Mouse (Mus musculus): Measurements from ENCODE around the gene BC048562. TPM values are rescaled to one million over a fixed set of nuclear protein-coding genes. Genes with fewer than 3 reads are reported as not detected.

BC048562 gene
- total RNA-seq, 1 experiment from 2014 or later: not detected

GRCm38 (mm10) chr9:108462192-108462591 lies 25.9 kb downstream of the BC048562 start:
- ATAC-seq (replicated peaks in 1 of 2; ENCODE audit: insufficient read depth in 1 of 2, low FRiP score in 2 of 2, low TSS enrichment in 1 of 2, low read depth in 1 of 2, poor library complexity in 2 of 2, severe bottlenecking in 2 of 2): no peak

- ATAC-seq (replicated peaks in 1 of 2; ENCODE audit: insufficient read depth in 1 of 2, low FRiP score in 2 of 2, low TSS enrichment in 1 of 2, low read depth in 1 of 2, poor library complexity in 2 of 2, severe bottlenecking in 2 of 2): no peak
Measured at GRCm38 (mm10) chr9:108463713-108464112, 27.4 kb downstream of the BC048562 start.

- no peak for ATAC-seq (replicated peaks in 1 of 2; ENCODE audit: insufficient read depth in 1 of 2, low FRiP score in 2 of 2, low TSS enrichment in 1 of 2, low read depth in 1 of 2, poor library complexity in 2 of 2, severe bottlenecking in 2 of 2)
Measured at GRCm38 (mm10) chr9:108466219-108466618, 29.9 kb downstream of the BC048562 start.

GRCm38 (mm10) chr9:108469430-108469829 lies 33.1 kb downstream of the BC048562 start:
- ATAC-seq (replicated peaks in 1 of 2; ENCODE audit: insufficient read depth in 1 of 2, low FRiP score in 2 of 2, low TSS enrichment in 1 of 2, low read depth in 1 of 2, poor library complexity in 2 of 2, severe bottlenecking in 2 of 2): no peak

- no peak for ATAC-seq (replicated peaks in 1 of 2; ENCODE audit: insufficient read depth in 1 of 2, low FRiP score in 2 of 2, low TSS enrichment in 1 of 2, low read depth in 1 of 2, poor library complexity in 2 of 2, severe bottlenecking in 2 of 2)
Measured at GRCm38 (mm10) chr9:108469845-108470244, 33.6 kb downstream of the BC048562 start.

GRCm38 (mm10) chr9:108474528-108474927 lies 38.2 kb downstream of the BC048562 start:
- no peak for ATAC-seq (replicated peaks in 1 of 2; ENCODE audit: insufficient read depth in 1 of 2, low FRiP score in 2 of 2, low TSS enrichment in 1 of 2, low read depth in 1 of 2, poor library complexity in 2 of 2, severe bottlenecking in 2 of 2)

- peak; percentile 14 to 25; a peak in 1 of 4 replicates for ATAC-seq (replicated peaks in 1 of 2; ENCODE audit: insufficient read depth in 1 of 2, low FRiP score in 2 of 2, low TSS enrichment in 1 of 2, low read depth in 1 of 2, poor library complexity in 2 of 2, severe bottlenecking in 2 of 2)
Measured at GRCm38 (mm10) chr9:108478638-108479156, 42.4 kb downstream of the BC048562 start.

GRCm38 (mm10) chr9:108479241-108479640 lies 43.0 kb downstream of the BC048562 start:
- no peak; a peak in 1 of 4 replicates for ATAC-seq (replicated peaks in 1 of 2; ENCODE audit: insufficient read depth in 1 of 2, low FRiP score in 2 of 2, low TSS enrichment in 1 of 2, low read depth in 1 of 2, poor library complexity in 2 of 2, severe bottlenecking in 2 of 2)

- 0 out of 4 replicates have a peak, but pooled peaks have one; percentile 11 to 12 for ATAC-seq (replicated peaks in 1 of 2; ENCODE audit: insufficient read depth in 1 of 2, low FRiP score in 2 of 2, low TSS enrichment in 1 of 2, low read depth in 1 of 2, poor library complexity in 2 of 2, severe bottlenecking in 2 of 2)
Measured at GRCm38 (mm10) chr9:108479721-108480351, 43.6 kb downstream of the BC048562 start, which contains the start of gene Lamb2. TSS of gene Lamb2 (plus strand) at chr9:108479736.

- ATAC-seq (replicated peaks in 1 of 2; ENCODE audit: insufficient read depth in 1 of 2, low FRiP score in 2 of 2, low TSS enrichment in 1 of 2, low read depth in 1 of 2, poor library complexity in 2 of 2, severe bottlenecking in 2 of 2): no peak
Measured at GRCm38 (mm10) chr9:108480813-108481519, 44.7 kb downstream of the BC048562 start.

GRCm38 (mm10) chr9:108481520-108482210 lies 45.4 kb downstream of the BC048562 start:
- no peak for ATAC-seq (replicated peaks in 1 of 2; ENCODE audit: insufficient read depth in 1 of 2, low FRiP score in 2 of 2, low TSS enrichment in 1 of 2, low read depth in 1 of 2, poor library complexity in 2 of 2, severe bottlenecking in 2 of 2)

GRCm38 (mm10) chr9:108483051-108483790 lies 46.9 kb downstream of the BC048562 start:
- ATAC-seq (replicated peaks in 1 of 2; ENCODE audit: insufficient read depth in 1 of 2, low FRiP score in 2 of 2, low TSS enrichment in 1 of 2, low read depth in 1 of 2, poor library complexity in 2 of 2, severe bottlenecking in 2 of 2): no peak

- ATAC-seq (replicated peaks in 1 of 2; ENCODE audit: insufficient read depth in 1 of 2, low FRiP score in 2 of 2, low TSS enrichment in 1 of 2, low read depth in 1 of 2, poor library complexity in 2 of 2, severe bottlenecking in 2 of 2): no peak
Measured at GRCm38 (mm10) chr9:108484021-108484420, 47.7 kb downstream of the BC048562 start.

- no peak for ATAC-seq (replicated peaks in 1 of 2; ENCODE audit: insufficient read depth in 1 of 2, low FRiP score in 2 of 2, low TSS enrichment in 1 of 2, low read depth in 1 of 2, poor library complexity in 2 of 2, severe bottlenecking in 2 of 2)
Measured at GRCm38 (mm10) chr9:108485301-108485875, 49.1 kb downstream of the BC048562 start.

- no peak for ATAC-seq (replicated peaks in 1 of 2; ENCODE audit: insufficient read depth in 1 of 2, low FRiP score in 2 of 2, low TSS enrichment in 1 of 2, low read depth in 1 of 2, poor library complexity in 2 of 2, severe bottlenecking in 2 of 2)
Measured at GRCm38 (mm10) chr9:108486973-108487530, 50.8 kb downstream of the BC048562 start.

GRCm38 (mm10) chr9:108488403-108488802 lies 52.1 kb downstream of the BC048562 start:
- ATAC-seq (replicated peaks in 1 of 2; ENCODE audit: insufficient read depth in 1 of 2, low FRiP score in 2 of 2, low TSS enrichment in 1 of 2, low read depth in 1 of 2, poor library complexity in 2 of 2, severe bottlenecking in 2 of 2): no peak

GRCm38 (mm10) chr9:108489215-108489614 lies 52.9 kb downstream of the BC048562 start:
- ATAC-seq (replicated peaks in 1 of 2; ENCODE audit: insufficient read depth in 1 of 2, low FRiP score in 2 of 2, low TSS enrichment in 1 of 2, low read depth in 1 of 2, poor library complexity in 2 of 2, severe bottlenecking in 2 of 2): no peak

Data from hematopoietic stem cell, adult 5-6 weeks (primary cell).